Mouse (Mus musculus): ENCODE results near the gene Zfyve28.

Zfyve28 gene

DNA sequence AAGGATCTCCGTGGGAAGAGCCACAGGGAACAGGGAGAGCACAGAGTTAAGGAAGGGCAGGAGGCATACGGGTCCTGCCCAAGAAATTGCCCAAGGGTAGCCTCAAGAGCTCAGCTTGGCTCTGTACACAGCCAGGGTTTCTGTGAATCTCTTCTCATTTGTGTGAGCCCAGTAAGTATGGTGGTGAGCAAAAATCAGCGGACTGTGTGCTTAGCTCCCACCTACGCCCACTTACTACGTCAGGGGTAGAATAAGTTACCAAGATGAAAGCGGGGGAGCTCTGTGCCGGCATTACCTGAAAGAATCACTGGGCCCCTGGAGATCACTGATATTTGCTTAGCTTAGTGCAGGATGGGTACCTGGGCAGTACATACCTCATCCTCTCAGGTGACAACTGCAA is 72.2 kb downstream of the Zfyve28 start:
- no peak for TF ChIP-seq GATA4 (IDR thresholded peaks at IDR 0.05; ENCODE audit: insufficient replicate concordance, low read length)

- no peak for TF ChIP-seq GATA4 (IDR thresholded peaks at IDR 0.05; ENCODE audit: insufficient replicate concordance, low read length)
Measured at GRCm38 (mm10) chr5:34213659-34214058, 74.6 kb downstream of the Zfyve28 start.

DNA sequence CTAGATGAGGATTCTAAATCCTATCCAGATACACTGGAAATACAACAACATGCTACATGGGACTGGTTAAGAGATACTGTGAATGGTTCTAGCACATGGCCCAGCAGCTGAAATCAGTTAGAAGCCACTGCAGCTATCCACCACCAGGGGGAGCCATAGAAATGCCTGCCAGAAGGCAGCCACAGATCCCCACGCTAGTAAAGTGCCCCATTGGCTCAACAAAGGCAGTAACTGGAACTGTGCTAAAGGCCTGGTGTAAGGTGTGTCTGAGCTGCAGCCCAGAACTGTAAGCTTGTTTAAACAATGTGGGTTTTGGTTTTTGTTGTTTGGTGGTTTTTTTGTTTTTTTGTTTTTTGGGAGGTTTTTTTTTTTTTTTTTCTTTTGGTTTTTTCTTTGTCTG is 78.0 kb downstream of the Zfyve28 start:
- no peak for TF ChIP-seq GATA4 (IDR thresholded peaks at IDR 0.05; ENCODE audit: insufficient replicate concordance, low read length)

- no peak for TF ChIP-seq GATA4 (IDR thresholded peaks at IDR 0.05; ENCODE audit: insufficient replicate concordance, low read length)
Measured at GRCm38 (mm10) chr5:34207503-34207902, 80.7 kb downstream of the Zfyve28 start.

- TF ChIP-seq GATA4 (IDR thresholded peaks at IDR 0.05; ENCODE audit: insufficient replicate concordance, low read length), result no peak
Measured at GRCm38 (mm10) chr5:34205788-34206187, 82.5 kb downstream of the Zfyve28 start.

GRCm38 (mm10) chr5:34204911-34205310 is 83.3 kb downstream of the Zfyve28 start:
- TF ChIP-seq GATA4 (IDR thresholded peaks at IDR 0.05; ENCODE audit: insufficient replicate concordance, low read length), result no peak

GRCm38 (mm10) chr5:34202006-34202405 is 86.2 kb downstream of the Zfyve28 start:
- no peak for TF ChIP-seq GATA4 (IDR thresholded peaks at IDR 0.05; ENCODE audit: insufficient replicate concordance, low read length)

DNA sequence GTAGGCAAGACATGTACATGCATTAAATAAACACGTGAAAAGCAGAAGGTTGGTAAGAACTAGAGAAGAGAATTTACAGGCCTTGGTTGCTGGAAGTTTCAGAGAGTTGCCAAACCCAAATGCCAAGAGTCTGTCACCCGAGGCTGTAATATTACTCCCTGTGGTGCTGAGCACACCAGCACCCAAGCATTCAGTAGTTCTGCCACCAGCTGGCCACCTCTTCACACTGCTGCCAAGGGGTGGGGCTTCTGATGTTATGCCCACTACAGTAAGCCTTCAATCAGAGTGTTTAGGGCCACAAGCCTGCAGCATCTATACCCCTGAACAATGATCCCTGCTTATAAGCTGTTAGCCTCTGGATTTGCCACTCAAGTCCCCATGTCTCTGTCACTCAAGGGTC is 86.9 kb downstream of the Zfyve28 start:
- TF ChIP-seq GATA4 (IDR thresholded peaks at IDR 0.05; ENCODE audit: insufficient replicate concordance, low read length), result no peak

DNA sequence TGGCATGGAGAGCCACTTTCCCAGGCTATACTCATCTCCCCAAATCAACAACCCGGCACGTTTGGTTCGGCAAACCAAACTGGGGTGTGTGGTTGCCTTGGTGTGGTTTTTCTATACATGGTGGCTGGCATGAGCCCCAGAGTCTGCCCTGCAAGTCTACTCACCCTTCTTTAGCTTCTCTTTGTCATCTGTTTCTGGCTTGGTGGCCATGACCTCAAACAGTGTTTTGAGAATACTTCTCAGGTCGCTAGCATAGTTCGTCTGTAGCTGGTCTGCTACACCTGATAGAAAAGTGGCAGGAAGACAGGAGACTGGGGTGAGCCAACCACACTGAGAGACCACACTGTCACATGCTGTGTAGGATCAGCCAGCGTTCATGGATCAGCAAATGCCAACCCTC is 89.6 kb downstream of the Zfyve28 start:
- no peak for TF ChIP-seq GATA4 (IDR thresholded peaks at IDR 0.05; ENCODE audit: insufficient replicate concordance, low read length)

DNA sequence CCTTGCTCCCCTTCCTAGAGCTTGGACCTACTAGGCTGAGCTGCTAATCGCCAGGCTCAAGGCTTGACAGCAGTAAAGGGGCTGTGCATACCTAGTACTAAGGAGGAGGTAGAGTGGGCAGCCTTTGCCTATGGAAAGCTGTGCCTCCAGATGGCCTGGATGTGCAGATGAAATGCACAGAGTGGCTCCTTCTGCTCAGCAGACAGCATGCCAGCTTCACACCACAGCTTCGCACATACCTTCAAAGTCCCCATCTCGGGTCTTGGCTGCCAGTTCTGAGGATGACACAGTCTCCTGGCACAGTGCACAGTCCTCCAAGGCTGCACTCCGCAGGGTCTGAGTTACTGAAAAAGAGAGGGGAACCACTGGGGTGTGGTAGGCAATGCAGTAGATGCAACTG is 91.0 kb downstream of the Zfyve28 start:
- no peak for TF ChIP-seq GATA4 (IDR thresholded peaks at IDR 0.05; ENCODE audit: insufficient replicate concordance, low read length)

- no peak for TF ChIP-seq GATA4 (IDR thresholded peaks at IDR 0.05; ENCODE audit: insufficient replicate concordance, low read length)
Measured at GRCm38 (mm10) chr5:34196423-34196822, 91.8 kb downstream of the Zfyve28 start.

- TF ChIP-seq GATA4 (IDR thresholded peaks at IDR 0.05; ENCODE audit: insufficient replicate concordance, low read length), result no peak
Measured at GRCm38 (mm10) chr5:34195786-34196185, 92.5 kb downstream of the Zfyve28 start.

DNA sequence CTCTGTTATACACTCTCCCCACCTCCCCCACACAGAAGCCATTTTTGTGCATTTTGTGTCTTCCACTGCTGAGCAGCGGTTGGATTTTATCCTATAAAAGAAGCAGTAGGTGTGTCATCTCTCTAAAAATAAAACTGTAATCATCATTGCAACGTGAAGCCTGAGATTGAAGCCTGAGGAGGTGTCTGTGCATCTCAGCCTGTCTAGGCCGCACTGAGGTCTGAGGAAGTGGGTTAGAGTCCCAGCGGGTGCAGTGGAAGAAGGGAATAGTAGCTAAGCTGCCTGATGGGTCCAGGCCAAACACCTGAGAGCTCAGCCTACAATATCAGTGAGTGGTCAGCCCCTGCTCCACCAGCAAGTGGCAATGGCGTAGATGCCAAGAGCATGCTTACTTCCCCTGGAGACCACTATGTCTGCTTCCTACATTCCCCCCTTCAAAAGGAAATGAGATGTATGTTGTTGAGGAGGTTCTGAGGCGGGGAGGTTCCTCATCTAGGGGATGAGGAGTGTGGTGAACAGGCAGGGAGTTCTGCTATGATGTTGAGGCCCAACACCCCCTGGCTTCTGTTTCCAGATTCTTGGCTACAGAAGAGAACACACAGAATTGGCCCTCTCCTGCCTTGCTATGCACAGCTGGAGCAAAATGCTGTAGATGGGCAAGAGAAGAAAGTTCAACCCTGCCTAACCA is 93.1 kb downstream of the Zfyve28 start:
- no peak for TF ChIP-seq GATA4 (IDR thresholded peaks at IDR 0.05; ENCODE audit: insufficient replicate concordance, low read length)

DNA sequence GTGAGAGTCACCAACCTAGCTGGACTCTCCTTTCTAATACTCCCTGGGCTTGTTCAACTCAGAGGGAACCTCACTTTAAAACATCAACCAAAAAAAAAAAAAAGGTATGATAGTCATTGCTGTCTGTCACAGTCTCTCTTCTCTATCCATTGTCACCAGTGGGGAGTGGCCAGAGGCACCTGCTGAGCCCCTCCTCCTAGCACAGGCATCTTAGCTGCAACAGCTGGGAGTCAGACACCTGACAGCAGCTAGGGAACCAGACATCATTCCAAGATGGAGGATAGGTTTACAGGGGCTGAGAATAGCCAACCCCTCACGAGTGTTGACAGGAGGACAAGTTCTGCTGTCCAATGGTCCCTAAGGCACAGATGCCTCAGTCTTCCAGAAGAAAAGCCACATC is 93.8 kb downstream of the Zfyve28 start:
- no peak for TF ChIP-seq GATA4 (IDR thresholded peaks at IDR 0.05; ENCODE audit: insufficient replicate concordance, low read length)

GRCm38 (mm10) chr5:34191843-34192242 is 96.4 kb downstream of the Zfyve28 start:
- TF ChIP-seq GATA4 (IDR thresholded peaks at IDR 0.05; ENCODE audit: insufficient replicate concordance, low read length), result no peak

GRCm38 (mm10) chr5:34191021-34191420 is 97.2 kb downstream of the Zfyve28 start:
- no peak for TF ChIP-seq GATA4 (IDR thresholded peaks at IDR 0.05; ENCODE audit: insufficient replicate concordance, low read length)

DNA sequence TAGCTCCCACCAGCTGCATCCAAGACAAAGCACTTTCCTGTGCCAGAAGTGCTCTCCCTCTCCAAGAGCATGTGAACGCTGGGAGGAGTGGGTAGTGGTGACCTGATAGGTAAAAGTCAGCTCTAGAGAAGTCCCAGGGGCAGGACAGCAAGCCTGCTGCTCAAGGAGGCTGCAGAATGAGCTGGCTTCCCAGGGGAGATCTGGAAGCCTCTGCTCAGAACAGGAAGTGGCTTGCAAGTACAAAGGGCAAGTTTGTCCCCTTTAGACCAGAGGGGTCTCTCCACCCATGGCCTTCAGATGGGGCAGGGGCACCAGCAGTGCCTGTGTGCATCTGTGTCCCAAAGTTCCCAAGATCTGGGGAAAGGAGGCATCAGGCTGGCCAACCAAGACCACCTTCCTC is 98.7 kb downstream of the Zfyve28 start:
- no peak for TF ChIP-seq GATA4 (IDR thresholded peaks at IDR 0.05; ENCODE audit: insufficient replicate concordance, low read length)

All from liver, adult (tissue).